Mouse (Mus musculus) midbrain, embryonic 10.5 days (tissue): Measurements from ENCODE around the gene Rnase13. TPM values are rescaled to one million over a fixed set of nuclear protein-coding genes. Genes with fewer than 3 reads are reported as not detected.

ENCODE experiments used
- DNase-seq: peaks from one replicate; pipeline ENCODE4 v3.0.0-alpha.2; 2017; ENCODE audit warnings: low spot score
- H3K27ac ChIP-seq: fragments of 300-500 bp; sonication (generic); replicated peaks from 2 replicates; pipeline ENCODE4 v1.5.1; 2016; ENCODE audit warnings: mild to moderate bottlenecking
- H3K27me3 ChIP-seq: fragments of 300-500 bp; sonication (generic); 2 replicates; pipeline ENCODE4 v1.6.1; 2016; ENCODE audit warnings: low read depth, mild to moderate bottlenecking; ENCODE audit not compliant: poor library complexity, severe bottlenecking
- H3K36me3 ChIP-seq: fragments of 300-500 bp; sonication (generic); 2 replicates; pipeline ENCODE4 v1.6.1; 2016; ENCODE audit warnings: mild to moderate bottlenecking, moderate library complexity
- H3K4me1 ChIP-seq: fragments of 300-500 bp; sonication (generic); 2 replicates; pipeline ENCODE4 v1.6.1; 2016
- H3K4me3 ChIP-seq: fragments of 300-500 bp; sonication (generic); 2 replicates; pipeline ENCODE4 v1.5.1; 2016; ENCODE audit warnings: mild to moderate bottlenecking, moderate library complexity
- H3K9me3 ChIP-seq: fragments of 300-500 bp; sonication (generic); replicated peaks from 2 replicates; pipeline ENCODE4 v1.6.1; 2016; ENCODE audit warnings: mild to moderate bottlenecking
- WGBS: fragments of 180-500 bp; shearing (Covaris S2); methylation state at CpG from one replicate; pipeline ENCODE4 v1.1.7; 2016; 5-methylcytosine and 5-hydroxymethylcytosine counted together
- polyA plus RNA-seq: library from polyadenylated mRNA; unstranded; fragments of >200 nt; fragmentation: Nextera tagmentation; extraction: Ambion mirVana; gene quantifications from 2 replicates; pipeline ENCODE4 v1.2.1, GENCODE M21; 2016

Gene Rnase13
- polyA plus RNA-seq, 1 experiment from 2014 or later: not detected

GRCm38 (mm10) chr14:51884598-51885331 is 37.8 kb downstream of the Rnase13 start, which contains the start of gene Mettl17:
Gene Mettl17 (plus strand): TSS chr14:51884842.
- DNase-seq: peak; percentile 95
- under 1% methylated on average over 43 of the region's 43 CpGs for WGBS
- H3K4me1 ChIP-seq: peaks cover 18% of the 10 kb centered on the region

GRCm38 (mm10) chr14:51884031-51884544 is 38.5 kb downstream of the Rnase13 start:
- Histone ChIP-seq H3K27ac (peak overlapping the region; percentile 92), H3K27me3 (no peaks in the 10 kb centered on the region), H3K4me3 (peak overlapping the region; percentile 78), H3K9me3 (no peaks in the 10 kb centered on the region), H3K4me1 (peaks cover 18% of the 10 kb centered on the region), H3K36me3 (peaks cover 32% of the 10 kb centered on the region)
- DNase-seq: no peak
- 2% methylated on average over 14 of the region's 14 CpGs for WGBS

More at GRCm38 (mm10) chr14:51884598-51885331, 37.8 kb downstream of the Rnase13 start, which contains the start of gene Mettl17:
- Histone ChIP-seq H3K9me3 (no peaks in the 10 kb centered on the region), H3K36me3 (peaks cover 39% of the 10 kb centered on the region), H3K4me3 (peak within 1 kb of the TSS; percentile 78), H3K27me3 (no peaks in the 10 kb centered on the region), H3K27ac (peak within 1 kb of the TSS; percentile 92)

- no peaks in the 10 kb centered on the region for H3K9me3 ChIP-seq
- peaks cover 18% of the 10 kb centered on the region for H3K4me1 ChIP-seq
- peaks cover 27% of the 10 kb centered on the region for H3K36me3 ChIP-seq
- peak; percentile 62 for DNase-seq
- 2% methylated on average over 4 of the region's 4 CpGs for WGBS
- peak overlapping the region; percentile 92 for H3K27ac ChIP-seq
- H3K27me3 ChIP-seq: no peaks in the 10 kb centered on the region
- peak overlapping the region; percentile 78 for H3K4me3 ChIP-seq
Measured at GRCm38 (mm10) chr14:51883527-51884030, 39.0 kb downstream of the Rnase13 start.

GRCm38 (mm10) chr14:51877517-51877916 is 45.1 kb downstream of the Rnase13 start:
- Histone ChIP-seq H3K27ac (no peak overlapping the region), H3K4me1 (no peaks in the 10 kb centered on the region), H3K4me3 (no peak overlapping the region), H3K27me3 (no peaks in the 10 kb centered on the region), H3K36me3 (no peaks in the 10 kb centered on the region), H3K9me3 (no peaks in the 10 kb centered on the region)
- 90% methylated on average over 3 of the region's 3 CpGs for WGBS
- DNase-seq: no peak

GRCm38 (mm10) chr14:51871741-51872140 is 50.8 kb downstream of the Rnase13 start:
- Histone ChIP-seq H3K9me3 (no peaks in the 10 kb centered on the region), H3K27me3 (no peaks in the 10 kb centered on the region), H3K36me3 (no peaks in the 10 kb centered on the region), H3K4me3 (no peak overlapping the region), H3K4me1 (no peaks in the 10 kb centered on the region), H3K27ac (no peak overlapping the region)
- no peak for DNase-seq
- 86% methylated on average over 9 of the region's 9 CpGs for WGBS

Other genes with a start within 250 kb of the Rnase13 start
- gene Gm17079, start 227.3 kb downstream of the Rnase13 start, polyA plus RNA-seq: not detected in 2 replicates
- gene Gm5800, start 205.6 kb downstream of the Rnase13 start, polyA plus RNA-seq: not detected in 2 replicates
- not detected in 2 replicates for gene Ang4, start 149.2 kb downstream of the Rnase13 start, polyA plus RNA-seq
- not detected in 2 replicates for gene AY358078, start 122.7 kb downstream of the Rnase13 start, polyA plus RNA-seq
- not detected in 2 replicates for gene Ear6, start 69.1 kb downstream of the Rnase13 start, polyA plus RNA-seq
- gene Mettl17, start 37.9 kb downstream of the Rnase13 start, polyA plus RNA-seq: 40.6 and 46.3 TPM in 2 replicates
- 0.58 and 0.65 TPM in 2 replicates for gene Slc39a2, start 29.9 kb downstream of the Rnase13 start, polyA plus RNA-seq
- 8.4 and 11.1 TPM in 2 replicates for gene Ndrg2, start 8.6 kb downstream of the Rnase13 start, polyA plus RNA-seq
- gene Tppp2, start 4.3 kb downstream of the Rnase13 start, polyA plus RNA-seq: not detected in 2 replicates
- gene Arhgef40, start 61.9 kb upstream of the Rnase13 start, polyA plus RNA-seq: 85.4 and 99.8 TPM in 2 replicates
- 0.67 and 1.2 TPM in 2 replicates for gene Tmem253, start 92.9 kb upstream of the Rnase13 start, polyA plus RNA-seq
- gene Zfp219, start 98.0 kb upstream of the Rnase13 start, polyA plus RNA-seq: 89.4 and 96.6 TPM in 2 replicates
- not detected in 2 replicates for gene Olfr221, start 119.7 kb upstream of the Rnase13 start, polyA plus RNA-seq
- 876 and 930 TPM in 2 replicates for gene Hnrnpc, start 181.3 kb upstream of the Rnase13 start, polyA plus RNA-seq
- gene Rpgrip1, start 187.9 kb upstream of the Rnase13 start, polyA plus RNA-seq: 106 TPM in 2 replicates